Mouse (Mus musculus) hindbrain, postnatal 0 days (tissue): ENCODE results near the gene Nek11. TPM values are rescaled to one million over a fixed set of nuclear protein-coding genes. Genes with fewer than 3 reads are reported as not detected.

ENCODE experiments used
- ATAC-seq: fragments of 200-750 bp; cut with Nextera tagmentation; 2 replicates; pipeline ENCODE4 v1.8.0; 2017; ENCODE audit warnings: mild to moderate bottlenecking, moderate TSS enrichment, moderate library complexity
- DNase-seq: peaks from one replicate; pipeline ENCODE4 v3.0.0-alpha.2; 2015; ENCODE audit warnings: low spot score
- H3K27ac ChIP-seq: fragments of 300-500 bp; sonication (generic); 2 replicates; pipeline ENCODE4 v1.5.1; 2014; ENCODE audit warnings: mild to moderate bottlenecking
- H3K27me3 ChIP-seq: fragments of 300-500 bp; sonication (generic); 2 replicates; pipeline ENCODE4 v1.6.1; 2014; ENCODE audit warnings: low read length, mixed read lengths; ENCODE audit not compliant: insufficient read depth
- H3K36me3 ChIP-seq: fragments of 300-500 bp; sonication (generic); 2 replicates; pipeline ENCODE4 v1.6.1; 2014; ENCODE audit warnings: low read length, mixed read lengths; ENCODE audit not compliant: insufficient read depth
- H3K4me1 ChIP-seq: fragments of 300-500 bp; sonication (generic); 2 replicates; pipeline ENCODE4 v1.6.1; 2014; ENCODE audit warnings: antibody characterized with exemption, low read length, mixed read lengths; ENCODE audit not compliant: insufficient read depth
- H3K4me2 ChIP-seq: fragments of 300-500 bp; sonication (generic); 2 replicates; pipeline ENCODE4 v1.6.1; 2014; ENCODE audit warnings: low read depth, mild to moderate bottlenecking, low read length, moderate library complexity, mixed read lengths
- H3K4me3 ChIP-seq: fragments of 300-500 bp; sonication (generic); 2 replicates; pipeline ENCODE4 v1.5.1; 2014; ENCODE audit warnings: low read length
- H3K9ac ChIP-seq: fragments of 300-500 bp; sonication (generic); replicated peaks from 2 replicates; pipeline ENCODE4 v1.6.1; 2014; ENCODE audit warnings: mild to moderate bottlenecking, low read length, moderate library complexity, mixed read lengths
- H3K9me3 ChIP-seq: fragments of 300-500 bp; sonication (generic); 2 replicates; pipeline ENCODE4 v1.6.1; 2016; ENCODE audit warnings: low read length, mixed read lengths
- CTCF ChIP-seq: IDR thresholded peaks from 2 replicates; pipeline ENCODE4 v1.5.1; 2016; ENCODE audit warnings: antibody characterized with exemption, control low read depth, low read depth
- WGBS: fragments of 180-500 bp; shearing (Covaris S2); extraction: QIAGEN DNeasy Blood & Tissue Kit; methylation state at CpG from one replicate; pipeline ENCODE4 v1.1.7; 2014; 5-methylcytosine and 5-hydroxymethylcytosine counted together
- polyA plus RNA-seq: library from polyadenylated mRNA; unstranded; fragments of >200 nt; fragmentation: Nextera tagmentation; extraction: Ambion mirVana; gene quantifications from 2 replicates; pipeline ENCODE4 v1.2.1, GENCODE M21; 2015
- total RNA-seq: library from RNA; depleted of rRNA; stranded (reverse); fragments of >200 nt; gene quantifications from 2 replicates; pipeline ENCODE4 v1.2.3, GENCODE M21; 2014

The Nek11 gene
- total and polyA plus RNA-seq, 2 experiments from 2014 or later = 2.1 to 2.4 TPM

GRCm38 (mm10) chr9:105321856-105322255 lies 73.5 kb downstream of the Nek11 start:
- no peak overlapping the region for H3K4me3 ChIP-seq
- no peaks in the 10 kb centered on the region for H3K4me1 ChIP-seq
- no peak overlapping the region for H3K27ac ChIP-seq
- no peaks in the 10 kb centered on the region for H3K9me3 ChIP-seq
- no peaks in the 10 kb centered on the region for H3K36me3 ChIP-seq
- no peak overlapping the region for H3K9ac ChIP-seq
- DNase-seq = no peak
- no peak overlapping the region for H3K4me2 ChIP-seq
- no peak for TF ChIP-seq CTCF
- H3K27me3 ChIP-seq = no peaks in the 10 kb centered on the region
- ATAC-seq = no peak
- WGBS = 75% methylated on average over 10 of the region's 10 CpGs

- 44% methylated on average over 10 of the region's 10 CpGs for WGBS
- H3K4me1 ChIP-seq = peaks cover 5% of the 10 kb centered on the region; the same call in 1 of the 2 replicates
- no peak for ATAC-seq
Measured at GRCm38 (mm10) chr9:105313250-105313649, 82.1 kb downstream of the Nek11 start.

GRCm38 (mm10) chr9:105312686-105313085 lies 82.6 kb downstream of the Nek11 start:
- Histone ChIP-seq H3K9ac (no peak overlapping the region), H3K4me1 (peaks cover 5% of the 10 kb centered on the region; the same call in 1 of the 2 replicates), H3K9me3 (no peaks in the 10 kb centered on the region), H3K4me3 (no peak overlapping the region), H3K4me2 (no peak overlapping the region), H3K36me3 (no peaks in the 10 kb centered on the region), H3K27ac (no peak overlapping the region), H3K27me3 (no peaks in the 10 kb centered on the region)
- no peak for ATAC-seq
- DNase-seq = no peak
- TF ChIP-seq CTCF = no peak
- WGBS = 88% methylated on average over 1 of the region's 1 CpGs

More at GRCm38 (mm10) chr9:105313250-105313649, 82.1 kb downstream of the Nek11 start:
- Histone ChIP-seq H3K4me2 (no peak overlapping the region), H3K9ac (no peak overlapping the region), H3K9me3 (no peaks in the 10 kb centered on the region), H3K27ac (no peak overlapping the region), H3K4me3 (no peak overlapping the region), H3K27me3 (no peaks in the 10 kb centered on the region), H3K36me3 (no peaks in the 10 kb centered on the region)
- TF ChIP-seq CTCF = no peak
- DNase-seq = peak; percentile 55

- Histone ChIP-seq H3K27ac (no peak overlapping the region), H3K4me1 (peaks cover 5% of the 10 kb centered on the region; the same call in 1 of the 2 replicates), H3K27me3 (no peaks in the 10 kb centered on the region), H3K4me2 (peak overlapping the region; percentile 21; the same call in 1 of the 2 replicates), H3K9ac (no peak overlapping the region), H3K9me3 (no peaks in the 10 kb centered on the region), H3K36me3 (no peaks in the 10 kb centered on the region), H3K4me3 (no peak overlapping the region)
- ATAC-seq (peak; percentile 87), DNase-seq (peak; percentile 70)
- no peak for TF ChIP-seq CTCF
- whole genome bisulfite sequencing = 17% methylated on average over 9 of the region's 9 CpGs
Measured at GRCm38 (mm10) chr9:105309553-105310281, 85.6 kb downstream of the Nek11 start.

- 66% methylated on average over 2 of the region's 2 CpGs for WGBS
- no peak for DNase-seq
- no peak overlapping the region for H3K4me3 ChIP-seq
Measured at GRCm38 (mm10) chr9:105306042-105306441, 89.3 kb downstream of the Nek11 start.

GRCm38 (mm10) chr9:105302230-105302629 lies 93.1 kb downstream of the Nek11 start:
- DNase-seq = no peak
- 72% methylated on average over 3 of the region's 3 CpGs for WGBS
- Histone ChIP-seq H3K27ac (no peak overlapping the region), H3K36me3 (no peaks in the 10 kb centered on the region), H3K27me3 (no peaks in the 10 kb centered on the region), H3K4me1 (no peaks in the 10 kb centered on the region), H3K9ac (no peak overlapping the region), H3K4me2 (no peak overlapping the region), H3K4me3 (no peak overlapping the region), H3K9me3 (no peaks in the 10 kb centered on the region)
- ATAC-seq = no peak
- TF ChIP-seq CTCF = no peak

More at GRCm38 (mm10) chr9:105306042-105306441, 89.3 kb downstream of the Nek11 start:
- Histone ChIP-seq H3K4me1 (peaks cover 5% of the 10 kb centered on the region; the same call in 1 of the 2 replicates), H3K27ac (no peak overlapping the region), H3K36me3 (no peaks in the 10 kb centered on the region), H3K9ac (no peak overlapping the region), H3K9me3 (no peaks in the 10 kb centered on the region), H3K27me3 (no peaks in the 10 kb centered on the region), H3K4me2 (no peak overlapping the region)
- ATAC-seq = no peak
- no peak for TF ChIP-seq CTCF

GRCm38 (mm10) chr9:105301396-105301795 lies 93.9 kb downstream of the Nek11 start:
- TF ChIP-seq CTCF = no peak
- no peaks in the 10 kb centered on the region for H3K4me1 ChIP-seq
- ATAC-seq (no peak), DNase-seq (peak; percentile 44)
- H3K27ac ChIP-seq = no peak overlapping the region
- H3K9me3 ChIP-seq = no peaks in the 10 kb centered on the region
- H3K4me2 ChIP-seq = no peak overlapping the region
- 72% methylated on average over 1 of the region's 1 CpGs for WGBS
- no peaks in the 10 kb centered on the region for H3K36me3 ChIP-seq
- no peak overlapping the region for H3K4me3 ChIP-seq
- H3K27me3 ChIP-seq = no peaks in the 10 kb centered on the region
- H3K9ac ChIP-seq = no peak overlapping the region
